Mouse (Mus musculus) G1E (cell line): ENCODE data around the gene Cacnb4. TPM values are rescaled to one million over a fixed set of nuclear protein-coding genes. Genes with fewer than 3 reads are reported as not detected.

Experiments
- ATAC-seq: 2 replicates; pipeline ENCODE4 v1.8.0; 2016; ENCODE audit warnings: mild to moderate bottlenecking; ENCODE audit not compliant: insufficient number of reproducible peaks, poor library complexity, low FRiP score, severe bottlenecking; ENCODE audit errors: extremely low read depth
- DNase-seq: peaks from one replicate; pipeline ENCODE4 v3.0.0; 2012; ENCODE audit warnings: low spot score
- H3K27me3 ChIP-seq: 2 replicates; pipeline ENCODE4 v1.6.1; 2012; ENCODE audit warnings: mild to moderate bottlenecking, low read length, inconsistent platforms; ENCODE audit not compliant: insufficient read depth
- H3K36me3 ChIP-seq: replicated peaks from 2 replicates; pipeline ENCODE3; 2012; ENCODE audit warnings: mild to moderate bottlenecking, inconsistent platforms
- H3K4me1 ChIP-seq: 2 replicates; pipeline ENCODE4 v1.6.1; 2012; ENCODE audit warnings: low read depth, low read length, inconsistent platforms, mixed read lengths; ENCODE audit not compliant: insufficient read depth
- H3K4me3 ChIP-seq: 2 replicates; pipeline ENCODE4 v1.5.1; 2012; ENCODE audit warnings: low read depth, mild to moderate bottlenecking, inconsistent platforms, low read length, moderate library complexity, mixed read lengths
- H3K9me3 ChIP-seq: replicated peaks from 2 replicates; pipeline ENCODE4 v1.6.1; 2012; ENCODE audit warnings: inconsistent platforms
- CTCF ChIP-seq: IDR thresholded peaks from 2 replicates; pipeline ENCODE4 v1.5.1; 2012; ENCODE audit warnings: low read depth, low read length, inconsistent platforms, mixed read lengths
- GATA1 ChIP-seq: IDR thresholded peaks from 2 replicates; pipeline ENCODE4 v1.6.1; 2012; ENCODE audit warnings: borderline replicate concordance, low read length, inconsistent platforms, mixed read lengths
- GATA2 ChIP-seq: IDR thresholded peaks from 2 replicates; pipeline ENCODE4 v1.6.1; 2012; ENCODE audit warnings: low read depth, low read length, inconsistent platforms, borderline replicate concordance
- POLR2AphosphoS5 ChIP-seq: IDR thresholded peaks from 2 replicates; pipeline ENCODE4 v1.6.1; 2012; ENCODE audit warnings: low read depth, low read length, inconsistent platforms; ENCODE audit not compliant: insufficient replicate concordance
- TAL1 ChIP-seq: conservative IDR thresholded peaks from 2 replicates; pipeline ENCODE4 v1.6.1; 2012; ENCODE audit warnings: low read depth, low read length, inconsistent platforms, mixed read lengths
- polyA plus RNA-seq: library from polyadenylated mRNA; stranded (reverse); fragments of >175 nt; gene quantifications from 2 replicates; pipeline ENCODE4 v1.2.3, GENCODE M21; 2012
- total RNA-seq, 2 experiments: library from RNA; stranded (forward) in 1 of 2; stranded (reverse) in 1 of 2; fragments of 200-1000 nt in 1 of 2; fragments of >200 nt in 1 of 2; fragmentation: Nextera tagmentation in 1 of 2; gene quantifications; 2 replicates each; pipeline ENCODE4 v1.2.3; 2014 to 2017

Cacnb4 gene
- total and polyA plus RNA-seq, 3 experiments = 0.01 to 0.15 (median 0.11) TPM

GRCm38 (mm10) chr2:52709417-52709816, 32.8 kb upstream of the Cacnb4 start:
- Histone ChIP-seq H3K27me3 (no peaks in the 10 kb centered on the region), H3K4me3 (no peak overlapping the region), H3K36me3 (peaks cover 68% of the 10 kb centered on the region), H3K9me3 (no peaks in the 10 kb centered on the region), H3K4me1 (no peaks in the 10 kb centered on the region)
- ATAC-seq (no peak), DNase-seq (no peak)
- TF ChIP-seq TAL1 = no peak
- no peak for TF ChIP-seq GATA2
- no peak for TF ChIP-seq POLR2AphosphoS5
- TF ChIP-seq CTCF = no peak
- TF ChIP-seq GATA1 = no peak

GRCm38 (mm10) chr2:52701368-52702036, 24.9 kb upstream of the Cacnb4 start:
- no peaks in the 10 kb centered on the region for H3K4me1 ChIP-seq
- ATAC-seq (no peak), DNase-seq (no peak)
- peaks cover 54% of the 10 kb centered on the region for H3K36me3 ChIP-seq
- H3K4me3 ChIP-seq = no peak overlapping the region
- no peak for TF ChIP-seq CTCF
- TF ChIP-seq GATA2 = no peak
- TF ChIP-seq POLR2AphosphoS5 = no peak
- no peaks in the 10 kb centered on the region for H3K9me3 ChIP-seq
- no peaks in the 10 kb centered on the region for H3K27me3 ChIP-seq

GRCm38 (mm10) chr2:52700352-52700751, 23.7 kb upstream of the Cacnb4 start:
- Histone ChIP-seq H3K36me3 (peaks cover 55% of the 10 kb centered on the region), H3K4me3 (no peak overlapping the region), H3K9me3 (no peaks in the 10 kb centered on the region), H3K27me3 (no peaks in the 10 kb centered on the region), H3K4me1 (no peaks in the 10 kb centered on the region)
- no peak for TF ChIP-seq GATA1
- TF ChIP-seq TAL1 = no peak
- TF ChIP-seq GATA2 = no peak
- TF ChIP-seq CTCF = no peak
- no peak for TF ChIP-seq POLR2AphosphoS5
- ATAC-seq (no peak), DNase-seq (no peak)

GRCm38 (mm10) chr2:52694604-52695003, 18.0 kb upstream of the Cacnb4 start:
- Histone ChIP-seq H3K4me1 (no peaks in the 10 kb centered on the region), H3K9me3 (no peaks in the 10 kb centered on the region), H3K4me3 (no peak overlapping the region), H3K27me3 (no peaks in the 10 kb centered on the region), H3K36me3 (peaks cover 43% of the 10 kb centered on the region)
- no peak for DNase-seq
- no peak for ATAC-seq
- TF ChIP-seq TAL1 (no peak), CTCF (no peak), GATA2 (no peak), POLR2AphosphoS5 (no peak), GATA1 (no peak)

GRCm38 (mm10) chr2:52691745-52692144, 15.1 kb upstream of the Cacnb4 start:
- no peaks in the 10 kb centered on the region for H3K4me1 ChIP-seq
- H3K4me3 ChIP-seq = no peak overlapping the region
- DNase-seq (no peak), ATAC-seq (no peak)
- H3K27me3 ChIP-seq = no peaks in the 10 kb centered on the region
- peaks cover 39% of the 10 kb centered on the region for H3K36me3 ChIP-seq
- no peaks in the 10 kb centered on the region for H3K9me3 ChIP-seq
- TF ChIP-seq GATA2 (no peak), GATA1 (no peak), CTCF (no peak), TAL1 (no peak), POLR2AphosphoS5 (no peak)

- no peak for ATAC-seq
- no peak for DNase-seq
Observed at GRCm38 (mm10) chr2:52686601-52687000, 10.0 kb upstream of the Cacnb4 start.

More at GRCm38 (mm10) chr2:52686601-52687000, 10.0 kb upstream of the Cacnb4 start:
- Histone ChIP-seq H3K9me3 (no peaks in the 10 kb centered on the region), H3K4me3 (no peak overlapping the region), H3K4me1 (no peaks in the 10 kb centered on the region), H3K27me3 (no peaks in the 10 kb centered on the region; the same call in 1 of the 2 replicates), H3K36me3 (peaks cover 5% of the 10 kb centered on the region)
- no peak for TF ChIP-seq POLR2AphosphoS5
- TF ChIP-seq GATA1 = no peak
- TF ChIP-seq TAL1 = no peak
- no peak for TF ChIP-seq CTCF
- TF ChIP-seq GATA2 = no peak
